Mouse (Mus musculus) embryonic facial prominence, embryonic 11.5 days (tissue): ENCODE measurements around the gene 9930104L06Rik. TPM values are rescaled to one million over a fixed set of nuclear protein-coding genes. Genes with fewer than 3 reads are reported as not detected.

Experiments
- ATAC-seq: fragments of 200-750 bp; cut with Nextera tagmentation; replicated peaks from 2 replicates; pipeline ENCODE4 v1.8.0; 2017; ENCODE audit warnings: low read depth; ENCODE audit not compliant: insufficient number of reproducible peaks, low FRiP score, low TSS enrichment
- DNase-seq: peaks from one replicate; pipeline ENCODE4 v3.0.0-alpha.2; 2015; ENCODE audit warnings: low spot score
- H3K27ac ChIP-seq: fragments of 300-500 bp; sonication (generic); replicated peaks from 2 replicates; pipeline ENCODE4 v1.5.1; 2014; ENCODE audit warnings: mild to moderate bottlenecking, low read depth, low read length, control low read depth
- H3K27me3 ChIP-seq: fragments of 300-500 bp; sonication (generic); 2 replicates; pipeline ENCODE4 v1.6.1; 2014; ENCODE audit warnings: mild to moderate bottlenecking, low read length, moderate library complexity, mixed read lengths; ENCODE audit not compliant: control insufficient read depth, insufficient read depth
- H3K36me3 ChIP-seq: fragments of 300-500 bp; sonication (generic); replicated peaks from 2 replicates; pipeline ENCODE4 v1.6.1; 2014; ENCODE audit warnings: low read depth, mild to moderate bottlenecking, low read length, moderate library complexity, mixed read lengths; ENCODE audit not compliant: control insufficient read depth, insufficient read depth
- H3K4me1 ChIP-seq: fragments of 300-500 bp; sonication (generic); 2 replicates; pipeline ENCODE4 v1.6.1; 2014; ENCODE audit warnings: low read length, mixed read lengths; ENCODE audit not compliant: control insufficient read depth, insufficient read depth
- H3K4me2 ChIP-seq: fragments of 300-500 bp; sonication (generic); 2 replicates; pipeline ENCODE4 v1.6.1; 2014; ENCODE audit warnings: low read depth, mild to moderate bottlenecking, control low read depth, low read length, moderate library complexity
- H3K4me3 ChIP-seq: fragments of 300-500 bp; sonication (generic); 2 replicates; pipeline ENCODE4 v1.5.1; 2014; ENCODE audit warnings: low read depth, low read length, control low read depth
- H3K9ac ChIP-seq: fragments of 300-500 bp; sonication (generic); replicated peaks from 2 replicates; pipeline ENCODE4 v1.6.1; 2014; ENCODE audit warnings: mild to moderate bottlenecking, control low read depth, low read length
- H3K9me3 ChIP-seq: fragments of 300-500 bp; sonication (generic); replicated peaks from 2 replicates; pipeline ENCODE4 v1.6.1; 2016; ENCODE audit warnings: mild to moderate bottlenecking, low read length, inconsistent platforms, mixed read lengths; ENCODE audit not compliant: control insufficient read depth
- WGBS: fragments of 180-500 bp; shearing (Covaris S2); extraction: QIAGEN DNeasy Blood & Tissue Kit; methylation state at CpG from one replicate; pipeline ENCODE4 v1.1.7; 2014; 5-methylcytosine and 5-hydroxymethylcytosine counted together
- polyA plus RNA-seq: library from polyadenylated mRNA; unstranded; fragments of >200 nt; fragmentation: Nextera tagmentation; extraction: Ambion mirVana; gene quantifications from 2 replicates; pipeline ENCODE4 v1.2.1, GENCODE M21; 2014

The 9930104L06Rik gene
- polyA plus RNA-seq, 1 experiment from 2014 or later = 5.5 TPM

- 15% methylated on average over 8 of the region's 8 CpGs for WGBS
These were observed 28.2 kb downstream of the 9930104L06Rik start for GRCm38 (mm10) chr4:124964912-124965599.

GRCm38 (mm10) chr4:124968711-124969110, 31.9 kb downstream of the 9930104L06Rik start:
- ATAC-seq (no peak), DNase-seq (peak; percentile 69)
- no peaks in the 10 kb centered on the region for H3K27me3 ChIP-seq
- peaks cover 17% of the 10 kb centered on the region for H3K4me1 ChIP-seq
- no peaks in the 10 kb centered on the region for H3K9me3 ChIP-seq
- H3K4me2 ChIP-seq = no peak overlapping the region
- H3K9ac ChIP-seq = 0 out of 2 replicates have a peak overlapping the region, but pooled peaks have one; percentile 3
- H3K36me3 ChIP-seq = no peaks in the 10 kb centered on the region
- H3K27ac ChIP-seq = peak overlapping the region; percentile 48; the same call in 1 of the 2 replicates
- no peak overlapping the region for H3K4me3 ChIP-seq
- WGBS = 24% methylated on average over 6 of the region's 6 CpGs

More at GRCm38 (mm10) chr4:124964912-124965599, 28.2 kb downstream of the 9930104L06Rik start:
- Histone ChIP-seq H3K4me1 (peaks cover 11% of the 10 kb centered on the region), H3K4me2 (no peak overlapping the region), H3K9me3 (no peaks in the 10 kb centered on the region), H3K4me3 (no peak overlapping the region), H3K27ac (no peak overlapping the region; the same call in 1 of the 2 replicates), H3K36me3 (no peaks in the 10 kb centered on the region), H3K9ac (no peak overlapping the region; the same call in 1 of the 2 replicates), H3K27me3 (no peaks in the 10 kb centered on the region)
- DNase-seq = no peak
- peak; percentile 42; the same call in 1 of the 2 replicates for ATAC-seq

GRCm38 (mm10) chr4:124969219-124969848, 32.5 kb downstream of the 9930104L06Rik start:
- H3K4me2 ChIP-seq = no peak overlapping the region
- H3K36me3 ChIP-seq = no peaks in the 10 kb centered on the region
- H3K4me1 ChIP-seq = peaks cover 17% of the 10 kb centered on the region
- WGBS = 59% methylated on average over 7 of the region's 7 CpGs
- no peaks in the 10 kb centered on the region for H3K27me3 ChIP-seq
- H3K27ac ChIP-seq = peak overlapping the region; percentile 48; the same call in 1 of the 2 replicates
- no peak overlapping the region for H3K4me3 ChIP-seq
- DNase-seq (no peak), ATAC-seq (no peak)
- H3K9me3 ChIP-seq = no peaks in the 10 kb centered on the region
- H3K9ac ChIP-seq = 0 out of 2 replicates have a peak overlapping the region, but pooled peaks have one; percentile 6

GRCm38 (mm10) chr4:124970194-124970593, 33.3 kb downstream of the 9930104L06Rik start:
- ATAC-seq (no peak), DNase-seq (no peak)
- H3K9ac ChIP-seq = no peak overlapping the region
- no peaks in the 10 kb centered on the region for H3K9me3 ChIP-seq
- no peak overlapping the region for H3K4me3 ChIP-seq
- no peak overlapping the region for H3K4me2 ChIP-seq
- 75% methylated on average over 11 of the region's 11 CpGs for WGBS
- no peaks in the 10 kb centered on the region for H3K27me3 ChIP-seq
- H3K27ac ChIP-seq = no peak overlapping the region
- peaks cover 17% of the 10 kb centered on the region for H3K4me1 ChIP-seq
- H3K36me3 ChIP-seq = no peaks in the 10 kb centered on the region

GRCm38 (mm10) chr4:124970677-124971076, 33.8 kb downstream of the 9930104L06Rik start:
- no peak for ATAC-seq
- no peaks in the 10 kb centered on the region for H3K36me3 ChIP-seq
- no peak overlapping the region for H3K4me3 ChIP-seq
- no peaks in the 10 kb centered on the region for H3K27me3 ChIP-seq
- DNase-seq = no peak
- no peak overlapping the region for H3K27ac ChIP-seq
- 46% methylated on average over 5 of the region's 5 CpGs for WGBS
- H3K9ac ChIP-seq = no peak overlapping the region
- peaks cover 17% of the 10 kb centered on the region for H3K4me1 ChIP-seq
- no peaks in the 10 kb centered on the region for H3K9me3 ChIP-seq
- H3K4me2 ChIP-seq = no peak overlapping the region

GRCm38 (mm10) chr4:124971094-124971493, 34.2 kb downstream of the 9930104L06Rik start:
- Histone ChIP-seq H3K27me3 (no peaks in the 10 kb centered on the region), H3K4me1 (peaks cover 17% of the 10 kb centered on the region), H3K27ac (no peak overlapping the region), H3K36me3 (no peaks in the 10 kb centered on the region), H3K9ac (no peak overlapping the region), H3K9me3 (no peaks in the 10 kb centered on the region), H3K4me3 (no peak overlapping the region), H3K4me2 (no peak overlapping the region)
- ATAC-seq (no peak), DNase-seq (no peak)
- WGBS = 77% methylated on average over 8 of the region's 8 CpGs

GRCm38 (mm10) chr4:124972316-124972715, 35.5 kb downstream of the 9930104L06Rik start:
- Histone ChIP-seq H3K4me1 (peaks cover 17% of the 10 kb centered on the region), H3K36me3 (no peaks in the 10 kb centered on the region), H3K9me3 (no peaks in the 10 kb centered on the region), H3K27ac (peak overlapping the region; percentile 7; the same call in 1 of the 2 replicates), H3K27me3 (no peaks in the 10 kb centered on the region), H3K9ac (no peak overlapping the region), H3K4me3 (no peak overlapping the region), H3K4me2 (0 out of 2 replicates have a peak overlapping the region, but pooled peaks have one; percentile 16)
- WGBS = 16% methylated on average over 9 of the region's 9 CpGs
- peak; percentile 92 for DNase-seq
- no peak; the same call in 1 of the 2 replicates for ATAC-seq

- Histone ChIP-seq H3K9me3 (no peaks in the 10 kb centered on the region), H3K27ac (no peak overlapping the region), H3K4me3 (no peak overlapping the region), H3K36me3 (no peaks in the 10 kb centered on the region), H3K4me2 (no peak overlapping the region), H3K9ac (no peak overlapping the region), H3K27me3 (no peaks in the 10 kb centered on the region), H3K4me1 (peaks cover 17% of the 10 kb centered on the region)
- DNase-seq (peak; percentile 59), ATAC-seq (no peak)
- 90% methylated on average over 2 of the region's 2 CpGs for WGBS
These were observed 36.4 kb downstream of the 9930104L06Rik start for GRCm38 (mm10) chr4:124973296-124973695.
